Mouse (Mus musculus): ENCODE results near the gene Pttg1ip.

The Pttg1ip gene

GRCm38 (mm10) chr10:77581408-77582284 is at the start of gene Pttg1ip:
TSS of gene Pttg1ip (plus strand) at chr10:77581720.
- DNase-seq (ENCODE audit: low read depth), result peak; percentile 99

DNA sequence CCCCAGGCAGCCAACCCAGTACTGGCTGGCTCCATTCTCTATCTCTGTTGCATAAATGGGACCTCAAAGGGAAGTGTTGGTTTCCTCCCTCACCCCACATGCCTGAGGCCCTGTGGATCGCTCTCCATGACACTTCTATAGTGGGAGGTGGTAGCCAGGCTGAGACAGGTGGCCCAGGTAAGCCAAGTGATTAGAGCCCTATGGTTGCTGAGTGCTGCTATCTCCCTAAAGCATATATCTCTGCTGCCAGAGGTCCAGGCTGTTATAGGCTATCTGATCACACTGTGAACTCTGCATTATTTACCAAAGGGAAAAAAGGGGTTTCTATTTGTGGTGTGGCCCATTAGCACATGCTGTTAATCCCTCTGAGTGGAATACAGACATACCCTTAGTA is 49.5 kb upstream of the Pttg1ip start:
- no peak for DNase-seq (ENCODE audit: low read depth)

DNA sequence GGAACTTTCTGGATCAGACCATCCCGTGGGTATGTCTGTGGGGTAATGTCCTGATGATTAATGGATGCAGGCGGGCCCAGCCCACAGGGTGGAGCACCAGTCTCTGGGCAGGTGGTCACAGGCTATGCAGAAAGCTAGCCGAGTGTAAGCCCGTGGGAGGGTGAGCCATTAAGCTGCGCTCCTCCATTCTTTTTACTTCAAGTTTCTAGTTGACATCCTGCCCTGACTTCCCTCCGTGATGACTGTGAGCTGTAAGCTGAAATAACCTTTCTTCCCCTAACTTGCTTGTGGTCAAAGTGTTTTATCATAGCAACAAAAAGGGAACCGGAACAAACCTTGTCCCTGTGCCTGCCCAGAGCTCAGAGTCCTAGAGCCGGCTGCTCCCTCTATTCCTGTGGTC is 44.8 kb upstream of the Pttg1ip start:
- peak; percentile 26 for DNase-seq (ENCODE audit: low read depth)

- DNase-seq (ENCODE audit: low read depth), result no peak
Measured at GRCm38 (mm10) chr10:77537215-77538209, 44.0 kb upstream of the Pttg1ip start.

DNA sequence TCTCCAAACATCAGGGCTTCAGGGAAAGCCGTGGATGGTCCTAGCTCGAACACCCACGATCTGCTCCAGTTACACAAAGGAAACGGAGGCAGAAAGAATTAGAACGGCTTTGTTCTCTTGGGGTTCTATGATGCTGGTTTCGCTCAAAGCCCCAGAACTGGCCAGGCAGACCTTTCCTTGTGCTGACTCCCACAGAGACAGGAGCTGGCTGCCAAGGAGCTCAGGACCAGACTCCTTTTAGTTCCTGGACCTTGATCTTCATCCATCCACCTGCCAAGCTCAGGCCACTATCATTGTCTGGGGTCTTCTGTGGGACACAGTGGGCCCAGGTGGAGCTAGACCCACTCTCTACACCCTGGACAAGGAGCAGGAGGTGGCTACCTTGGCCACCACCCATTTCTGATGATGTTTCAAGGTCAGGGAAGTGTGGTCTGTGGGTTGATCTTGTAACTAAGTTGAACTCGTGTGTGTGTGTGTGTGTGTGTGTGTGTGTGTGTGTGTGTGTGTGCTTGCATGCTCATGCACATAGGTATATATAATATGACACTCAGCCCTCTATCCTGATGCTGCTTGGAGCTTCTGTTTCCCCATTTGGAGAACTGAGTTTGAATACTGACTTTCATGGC is 42.1 kb upstream of the Pttg1ip start:
- DNase-seq (ENCODE audit: low read depth), result no peak

DNA sequence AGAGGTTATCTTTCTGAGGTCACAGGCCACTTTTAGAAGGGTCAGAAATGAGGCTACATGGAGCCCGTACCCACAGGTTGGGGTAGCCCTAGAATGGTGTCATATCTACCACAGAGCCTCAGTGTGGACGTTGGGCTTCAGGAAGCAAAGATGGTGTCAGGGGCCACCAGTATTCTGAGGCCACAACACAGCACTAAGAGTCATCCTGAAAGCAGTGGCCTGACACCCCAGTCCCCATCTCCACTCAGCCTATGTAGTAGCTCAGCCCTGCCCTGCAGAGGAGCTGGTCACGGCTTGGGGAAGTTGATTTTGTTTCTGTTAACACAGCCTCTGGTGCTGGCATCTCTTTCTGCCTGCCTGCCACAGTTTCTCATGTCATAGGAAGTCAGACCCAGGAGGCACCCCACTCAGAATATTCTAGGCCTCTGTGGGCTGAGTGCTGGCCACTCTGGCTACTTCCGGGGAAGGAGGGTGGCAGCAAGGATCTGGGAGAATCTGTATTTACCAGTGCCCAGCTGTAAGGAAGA is 40.9 kb upstream of the Pttg1ip start:
- no peak for DNase-seq (ENCODE audit: low read depth)

GRCm38 (mm10) chr10:77541864-77542666 is 39.5 kb upstream of the Pttg1ip start:
- DNase-seq (ENCODE audit: low read depth), result peak; percentile 39

- peak; percentile 69 for DNase-seq (ENCODE audit: low read depth)
Measured at GRCm38 (mm10) chr10:77543226-77543625, 38.3 kb upstream of the Pttg1ip start.

DNA sequence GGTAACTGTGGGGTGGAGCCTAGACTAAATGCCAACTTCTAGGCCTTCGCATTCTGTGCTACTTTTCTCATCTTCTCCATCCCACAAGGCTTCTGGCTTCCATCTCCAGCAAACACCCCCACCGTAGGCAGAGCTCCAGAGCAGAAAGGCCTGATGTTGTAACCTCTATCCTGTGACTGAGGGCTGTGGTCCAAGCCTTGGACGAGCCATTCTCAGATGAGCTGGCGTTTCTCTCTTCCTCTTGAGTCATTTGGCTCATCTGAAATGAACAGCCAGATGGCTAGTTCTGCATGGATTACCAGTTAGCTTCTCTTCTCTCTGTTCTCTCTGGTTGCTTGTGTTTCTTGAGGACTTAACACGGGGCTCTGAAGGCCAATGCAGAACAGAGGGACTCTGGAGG is 36.6 kb upstream of the Pttg1ip start:
- DNase-seq (ENCODE audit: low read depth), result peak; percentile 98

DNA sequence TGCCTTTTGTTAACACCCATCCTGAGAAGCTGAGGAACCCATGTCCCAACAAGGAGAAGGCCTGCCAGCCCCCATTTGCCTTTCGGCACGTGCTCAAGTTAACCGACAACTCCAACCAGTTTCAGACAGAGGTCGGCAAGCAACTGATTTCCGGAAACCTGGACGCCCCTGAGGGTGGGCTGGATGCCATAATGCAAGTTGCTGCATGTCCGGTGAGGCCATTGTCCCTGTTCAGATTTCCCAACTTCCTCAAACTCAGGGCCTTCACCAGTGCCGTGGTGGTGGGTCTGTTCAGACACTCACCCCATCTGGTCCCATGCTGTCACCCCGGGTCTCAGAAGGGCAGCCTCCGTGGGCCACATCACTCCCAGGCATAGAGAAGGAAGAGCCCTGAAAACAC is 32.9 kb upstream of the Pttg1ip start:
- no peak for DNase-seq (ENCODE audit: low read depth)

GRCm38 (mm10) chr10:77550874-77551273 is 30.6 kb upstream of the Pttg1ip start:
- DNase-seq (ENCODE audit: low read depth), result no peak

GRCm38 (mm10) chr10:77552162-77552561 is 29.4 kb upstream of the Pttg1ip start:
- no peak for DNase-seq (ENCODE audit: low read depth)

GRCm38 (mm10) chr10:77553285-77553684 is 28.2 kb upstream of the Pttg1ip start:
- no peak for DNase-seq (ENCODE audit: low read depth)

DNA sequence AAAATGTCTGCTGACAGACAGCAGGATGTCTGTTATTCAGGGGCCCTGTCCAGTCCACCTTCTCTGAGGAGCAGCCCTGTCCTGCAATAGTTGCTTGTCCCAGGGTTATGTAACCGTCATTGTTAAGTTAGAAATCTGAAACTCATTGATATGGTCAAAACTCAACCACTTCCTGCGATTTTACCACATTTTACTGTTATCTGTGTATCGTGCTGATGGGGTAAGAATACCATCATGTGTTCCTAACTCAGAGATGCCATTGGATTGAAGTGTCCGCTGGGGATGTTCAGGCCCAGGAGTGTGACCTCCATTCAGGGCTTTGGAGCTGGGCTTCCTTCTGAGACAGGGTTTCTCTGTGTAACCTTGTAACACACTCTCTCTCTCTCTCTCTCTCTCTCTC is 26.6 kb upstream of the Pttg1ip start:
- no peak for DNase-seq (ENCODE audit: low read depth)

DNA sequence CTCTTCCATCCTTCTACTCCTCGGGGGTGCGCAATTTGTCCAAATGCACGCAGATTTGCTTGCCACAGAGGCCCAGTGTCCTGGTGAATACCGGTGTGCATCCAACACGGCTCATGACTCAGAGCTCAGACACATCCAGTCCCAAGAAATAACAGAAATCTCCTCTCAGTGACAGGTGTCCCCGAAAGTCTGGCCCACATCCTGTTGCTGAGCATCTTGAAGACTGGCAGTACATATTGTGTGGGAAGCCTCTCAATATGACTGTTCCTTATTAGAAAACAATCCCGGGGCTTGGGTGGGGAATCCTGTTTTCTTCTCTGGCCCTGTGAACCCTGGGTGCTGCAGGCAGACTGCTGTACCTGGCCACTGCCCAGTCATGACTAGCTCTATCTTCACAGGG is 24.9 kb upstream of the Pttg1ip start:
- no peak for DNase-seq (ENCODE audit: low read depth)

DNA sequence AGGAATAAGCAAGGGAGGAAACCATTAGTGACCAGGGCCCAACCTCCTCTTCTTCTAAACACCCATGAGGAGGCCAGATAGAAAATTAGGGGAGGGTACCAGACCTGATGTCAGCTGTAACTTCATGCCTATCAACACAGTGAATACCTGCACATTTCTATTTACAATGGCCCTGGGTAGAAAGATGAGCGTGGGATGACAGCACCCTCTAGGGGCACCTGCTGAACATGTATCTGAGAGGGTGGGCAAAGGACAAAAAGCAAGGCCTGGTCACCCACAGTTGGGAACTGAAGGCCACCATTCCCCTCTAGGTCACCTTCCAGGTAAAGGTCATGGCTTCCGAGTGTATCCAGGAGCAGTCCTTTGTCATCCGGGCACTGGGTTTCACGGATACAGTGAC is 23.9 kb upstream of the Pttg1ip start:
- DNase-seq (ENCODE audit: low read depth), result peak; percentile 71

GRCm38 (mm10) chr10:77560090-77560489 is 21.4 kb upstream of the Pttg1ip start:
- no peak for DNase-seq (ENCODE audit: low read depth)

GRCm38 (mm10) chr10:77560830-77561229 is 20.7 kb upstream of the Pttg1ip start:
- DNase-seq (ENCODE audit: low read depth), result no peak

DNA sequence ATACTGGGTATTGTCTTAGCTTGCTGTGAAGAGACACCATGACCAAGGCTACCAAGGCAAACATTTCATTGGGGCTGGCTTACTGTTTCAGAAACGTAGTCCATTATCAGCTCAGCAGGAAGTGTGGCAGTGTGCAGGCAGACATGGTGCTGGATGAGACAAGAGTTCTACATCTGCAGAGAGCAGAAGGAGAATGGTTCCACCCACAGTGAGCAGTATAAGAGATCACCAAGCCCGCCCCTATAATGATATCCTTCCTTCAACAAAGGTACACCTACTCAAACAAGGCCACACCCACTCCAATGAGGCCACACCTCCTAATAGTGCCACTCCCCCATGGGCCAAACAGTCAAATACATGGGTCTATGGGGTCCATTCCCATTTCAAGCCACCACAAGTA is 20.0 kb upstream of the Pttg1ip start:
- no peak for DNase-seq (ENCODE audit: low read depth)

- DNase-seq (ENCODE audit: low read depth), result no peak
Measured at GRCm38 (mm10) chr10:77565005-77565404, 16.5 kb upstream of the Pttg1ip start.

- DNase-seq (ENCODE audit: low read depth), result peak; percentile 83
Measured at GRCm38 (mm10) chr10:77566651-77567050, 14.9 kb upstream of the Pttg1ip start.
